Mouse (Mus musculus): Measurements from ENCODE around the gene Galnt16.

The Galnt16 gene

DNA sequence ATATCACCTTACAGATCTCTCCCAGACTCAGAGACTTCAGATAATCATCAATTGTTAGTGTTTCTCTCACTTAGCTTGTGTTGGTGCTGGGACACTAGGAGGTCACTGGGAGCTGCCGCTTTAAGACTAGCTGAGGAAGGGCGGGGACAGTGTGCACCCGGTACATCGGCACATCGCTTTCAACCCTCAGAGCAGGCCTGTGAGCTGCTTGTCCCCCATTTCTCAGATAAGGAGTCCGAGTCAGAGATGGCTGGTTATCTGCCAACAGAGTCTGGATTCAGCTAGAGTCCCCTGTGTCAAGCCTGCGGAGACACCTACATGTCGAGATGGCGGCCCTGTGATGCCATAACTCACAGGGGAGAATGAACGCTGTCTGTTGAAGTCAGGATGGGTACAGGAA, 13.5 kb downstream of the Galnt16 start:
- DNase-seq (ENCODE audit: low spot score) = no peak

DNA sequence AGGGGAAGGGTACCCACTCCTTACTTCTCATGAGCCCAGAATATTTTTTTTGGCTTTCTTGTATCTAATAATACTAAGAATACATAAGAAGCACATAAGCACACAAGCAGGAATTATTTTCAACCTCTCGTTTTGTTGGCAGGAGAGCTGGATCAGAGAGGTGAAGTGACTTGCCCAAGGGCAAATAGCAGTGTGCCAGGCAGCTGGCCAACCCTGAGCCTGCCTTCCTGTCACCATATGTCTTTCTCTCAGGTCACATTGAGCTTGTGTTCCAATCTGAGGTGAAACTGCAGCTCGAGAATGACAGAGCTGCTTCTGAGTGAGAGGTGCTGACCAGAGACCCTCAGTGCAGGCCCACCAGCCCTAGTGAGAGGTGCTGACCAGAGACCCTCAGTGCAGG, 15.8 kb downstream of the Galnt16 start:
- no peak for DNase-seq (ENCODE audit: low spot score)

DNA sequence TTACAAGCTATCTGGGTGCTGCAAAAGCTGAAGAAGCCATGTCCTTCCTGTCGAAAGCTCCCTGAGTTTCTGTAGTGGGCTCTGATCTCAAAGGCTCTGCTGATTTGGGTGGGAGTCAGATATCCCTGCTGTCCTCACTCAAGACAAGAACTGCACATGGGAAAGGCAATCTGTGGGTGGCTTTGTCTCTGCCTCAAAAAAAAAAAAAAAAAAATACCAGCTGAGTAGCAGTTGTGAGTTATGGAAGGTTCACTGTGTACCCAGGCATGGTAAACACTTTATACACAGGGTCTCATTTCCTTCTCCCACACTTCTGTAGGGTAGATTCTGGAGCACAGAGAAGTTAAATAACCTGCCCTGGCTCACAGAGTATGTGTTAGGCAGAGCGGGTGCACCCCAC, 19.2 kb downstream of the Galnt16 start:
- no peak for DNase-seq (ENCODE audit: low spot score)

DNA sequence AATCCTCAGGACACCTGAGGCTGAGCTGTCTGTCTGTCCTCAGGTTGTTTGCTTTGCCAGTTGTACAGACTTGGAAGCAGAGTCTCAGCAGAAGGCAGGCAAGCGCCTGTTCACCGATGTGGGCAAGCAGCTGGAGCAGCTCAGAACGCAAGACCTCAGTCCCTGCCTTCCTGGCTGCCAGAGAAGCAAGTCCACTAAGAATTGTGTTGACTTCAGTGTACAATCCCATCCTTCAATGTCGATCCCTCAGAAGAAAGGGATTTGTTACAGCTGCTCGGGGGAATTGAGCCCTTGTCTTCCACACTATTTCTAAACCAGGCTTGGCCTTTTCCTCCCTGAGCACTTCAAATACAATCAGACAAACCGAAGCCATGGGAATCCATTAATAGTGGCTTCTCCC, 20.2 kb downstream of the Galnt16 start:
- DNase-seq (ENCODE audit: low spot score) = no peak

DNA sequence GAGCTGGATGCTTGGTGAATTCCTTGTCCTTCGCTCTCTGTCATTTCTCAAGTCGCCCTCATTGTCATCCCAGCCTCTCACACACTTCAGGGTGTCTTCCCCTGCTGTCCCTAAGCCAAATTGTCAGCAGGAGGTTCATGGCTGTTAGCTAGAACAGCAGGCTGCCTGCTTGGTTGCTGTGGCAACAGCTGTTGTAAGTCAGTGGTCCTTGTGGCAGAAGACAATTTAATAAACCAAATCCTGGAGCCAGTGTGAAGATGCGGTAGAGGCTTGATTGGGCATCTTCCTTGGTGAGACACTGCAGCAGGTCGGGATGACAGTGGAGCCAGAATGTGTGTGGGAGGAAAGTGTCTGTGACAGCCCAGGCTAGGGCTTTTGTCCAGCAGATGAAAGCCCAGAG, 27.2 kb downstream of the Galnt16 start:
- DNase-seq (ENCODE audit: low spot score) = no peak

DNA sequence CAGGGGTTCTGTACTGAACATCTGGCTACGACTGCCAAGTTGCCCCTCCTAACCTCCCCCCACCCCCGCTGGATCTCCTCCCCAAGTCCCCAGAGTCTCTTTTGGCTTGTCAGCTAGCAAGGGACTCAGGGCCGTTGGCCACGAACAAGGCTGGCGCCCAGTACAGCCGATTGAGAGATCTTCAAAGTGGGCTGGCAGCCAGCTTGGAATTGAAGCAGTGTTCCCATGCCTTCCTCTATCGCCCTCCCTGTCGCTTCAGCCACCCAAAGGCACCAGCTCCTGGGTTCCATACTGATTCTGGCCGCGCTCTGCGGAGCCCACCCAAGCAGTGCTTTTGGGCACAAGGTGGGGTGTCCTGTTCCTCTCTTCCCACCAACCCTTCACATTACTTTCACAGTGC, 31.6 kb downstream of the Galnt16 start:
- no peak for DNase-seq (ENCODE audit: low spot score)

DNA sequence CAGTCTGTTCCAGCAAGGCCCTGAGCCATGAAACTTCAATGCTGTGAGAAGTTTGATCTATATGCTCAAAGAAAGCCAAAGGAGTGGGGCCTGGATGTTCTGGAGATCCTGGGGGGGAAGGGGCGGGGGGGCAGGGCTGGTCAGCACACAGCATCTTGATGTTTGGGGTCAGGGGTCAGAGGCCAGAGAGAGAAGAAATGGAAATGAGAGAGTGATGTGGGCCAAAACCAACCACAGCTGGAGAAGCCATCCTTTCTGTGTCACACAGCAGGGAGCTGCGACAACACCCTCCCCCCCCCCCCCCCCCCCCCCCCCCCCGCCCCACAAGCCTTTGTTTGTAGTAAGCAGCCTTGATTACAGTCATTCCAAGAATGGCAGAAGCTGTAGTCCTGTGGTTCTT, 35.1 kb downstream of the Galnt16 start:
- DNase-seq (ENCODE audit: low spot score) = no peak

DNA sequence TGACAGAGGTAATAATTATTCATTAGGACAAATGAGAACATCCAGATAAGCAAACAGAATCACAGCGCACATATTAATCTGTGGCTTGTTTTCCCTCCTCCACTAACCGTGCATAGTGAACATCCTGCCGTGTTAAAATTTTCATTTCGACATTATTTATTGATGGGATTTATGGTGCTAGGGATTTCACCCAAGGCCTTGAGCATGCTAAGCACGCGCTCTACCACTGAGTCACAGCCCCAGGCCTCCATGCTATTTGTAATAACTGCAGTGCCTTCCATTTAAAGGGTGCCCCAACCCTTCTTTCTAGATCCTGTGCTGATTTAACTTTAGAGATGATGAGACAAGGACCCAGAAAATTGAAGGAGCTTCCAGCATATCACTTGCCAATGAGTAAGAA, 36.2 kb downstream of the Galnt16 start:
- DNase-seq (ENCODE audit: low spot score) = no peak

DNA sequence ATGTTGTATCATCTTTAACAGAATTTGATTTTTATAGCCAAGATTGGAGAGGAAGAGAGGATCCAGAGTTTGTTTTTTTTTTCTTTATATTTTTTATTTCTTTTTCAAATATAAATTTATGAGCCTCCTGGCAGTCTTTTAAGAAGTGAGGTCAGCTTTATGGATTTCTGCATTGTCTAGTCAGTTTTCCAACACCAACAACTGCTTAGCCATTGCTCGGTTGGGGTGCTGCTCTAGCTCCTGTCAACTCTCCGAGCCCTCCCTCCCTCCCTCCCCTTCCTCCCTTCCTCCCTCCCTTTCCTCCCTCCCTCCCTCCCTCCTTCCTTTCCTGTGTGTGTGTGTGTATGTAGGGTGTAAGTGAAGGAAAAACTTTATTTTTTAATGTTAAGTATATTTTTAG, 43.8 kb downstream of the Galnt16 start:
- DNase-seq (ENCODE audit: low spot score) = no peak

DNA sequence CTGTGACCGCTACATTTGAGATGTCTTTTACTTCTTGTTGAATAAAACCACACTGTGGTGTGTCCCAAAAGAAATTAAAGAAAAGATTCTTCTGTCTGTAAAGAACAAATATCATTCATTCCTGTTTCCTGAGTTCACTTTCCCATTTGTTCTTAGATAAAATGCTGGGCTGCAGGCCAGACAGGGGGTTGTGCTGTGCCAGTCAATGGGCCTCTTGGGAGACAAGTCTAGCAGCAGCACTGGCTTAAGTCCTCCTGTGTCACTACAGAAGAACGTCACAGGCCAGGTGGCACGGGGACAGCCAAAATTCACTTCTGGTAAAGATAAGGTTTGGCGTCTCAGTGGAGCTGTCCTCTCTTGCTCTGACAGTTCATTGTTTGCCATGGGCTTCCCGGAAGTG, 44.7 kb downstream of the Galnt16 start:
- no peak for DNase-seq (ENCODE audit: low spot score)

DNA sequence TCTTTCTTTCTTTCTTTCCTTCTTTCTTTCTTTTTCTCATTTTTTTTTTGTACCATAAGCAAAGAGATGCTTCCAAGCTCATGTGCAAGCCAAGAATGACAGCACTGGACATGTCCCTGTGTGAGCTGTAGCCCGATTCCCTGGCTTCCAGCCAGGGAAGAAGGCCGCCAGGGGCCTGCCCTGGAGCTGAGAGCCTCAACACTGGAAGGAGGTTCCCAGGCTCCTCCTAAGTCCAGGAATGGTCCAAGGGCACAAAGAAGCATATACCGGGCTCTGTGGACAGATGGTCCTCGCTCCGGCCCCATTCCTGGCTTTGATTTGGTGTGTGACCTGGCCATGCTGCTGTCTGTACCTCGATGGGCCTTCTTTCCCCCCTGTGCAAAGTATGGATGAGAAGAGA, 46.9 kb downstream of the Galnt16 start:
- DNase-seq (ENCODE audit: low spot score) = no peak

DNA sequence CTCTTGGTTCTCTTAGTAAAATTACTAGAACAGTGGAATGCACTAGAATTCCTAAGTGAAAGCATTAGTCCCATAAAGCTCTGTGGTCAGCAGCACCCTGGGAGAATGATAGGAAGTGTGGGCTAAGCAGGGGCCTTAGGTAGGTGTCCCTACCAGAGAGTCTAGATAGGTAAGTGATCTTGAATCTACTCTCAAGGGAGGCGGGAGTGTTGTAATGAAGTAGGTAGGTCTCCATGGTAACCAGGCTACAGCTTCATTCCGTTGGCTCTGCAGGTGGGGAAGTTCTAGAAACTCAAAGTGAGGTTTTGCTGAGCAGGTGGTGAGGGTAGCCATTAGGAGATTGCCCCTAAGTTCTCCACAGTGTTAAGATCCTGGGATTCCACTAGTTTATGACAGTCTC, 47.7 kb downstream of the Galnt16 start:
- DNase-seq (ENCODE audit: low spot score) = no peak

DNA sequence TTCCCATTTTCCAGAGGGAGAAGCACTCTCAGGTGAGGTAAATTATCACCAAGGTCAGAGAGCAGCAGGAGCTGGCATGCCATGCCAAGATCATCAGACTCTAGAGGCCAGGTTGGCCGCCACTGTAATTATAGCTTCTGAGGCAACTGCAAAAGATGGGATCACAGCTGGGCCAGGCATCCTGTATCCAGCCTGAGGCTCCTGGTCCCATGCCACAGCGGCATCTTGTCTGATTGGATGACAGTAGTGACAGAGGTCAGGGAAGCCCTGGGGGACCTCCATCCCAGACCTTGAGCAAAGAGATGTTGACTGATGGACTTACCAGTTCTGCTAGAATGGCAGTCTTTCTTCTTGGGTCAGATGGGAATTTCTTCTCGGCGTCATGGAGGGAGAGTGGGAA, 48.4 kb downstream of the Galnt16 start:
- DNase-seq (ENCODE audit: low spot score) = no peak

DNA sequence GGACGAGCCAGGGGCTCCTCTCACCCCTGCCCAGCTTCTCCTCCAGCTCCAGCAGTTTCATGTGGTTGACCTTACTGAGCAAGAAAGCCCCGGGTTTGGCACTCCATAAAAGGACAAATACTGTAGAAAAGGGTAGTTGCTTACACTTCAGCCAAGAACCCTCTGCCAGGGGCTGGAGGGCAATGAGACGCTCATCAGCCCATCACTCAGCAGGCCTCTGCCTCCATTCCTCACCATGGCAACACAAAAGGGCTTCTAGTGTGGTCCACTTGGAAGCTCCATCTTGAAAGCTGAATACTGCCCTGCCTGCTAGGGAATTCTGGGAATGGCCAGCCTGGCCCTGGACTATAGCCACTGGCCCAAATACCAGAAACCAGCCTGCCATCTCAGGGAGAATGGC, 49.3 kb downstream of the Galnt16 start:
- DNase-seq (ENCODE audit: low spot score) = no peak

DNA sequence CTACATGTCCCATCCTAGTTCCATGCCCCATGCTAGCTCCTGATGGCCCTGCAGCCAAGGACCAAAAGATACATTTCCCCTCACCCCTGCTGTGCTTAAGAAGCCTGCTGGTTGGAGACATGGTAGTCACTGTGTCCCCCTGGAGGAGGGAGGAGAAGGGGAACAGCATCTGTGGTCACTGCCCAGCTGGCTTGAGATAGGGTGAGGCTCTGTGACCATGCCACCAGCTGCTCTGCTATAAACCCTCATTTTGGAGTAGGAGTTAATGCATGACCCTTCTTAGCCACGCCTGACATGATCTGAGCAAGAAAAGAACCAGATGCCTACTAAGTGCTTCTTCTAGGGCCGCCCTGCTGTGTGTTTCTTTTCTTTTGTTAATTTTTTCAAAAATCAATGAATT, 51.5 kb downstream of the Galnt16 start:
- no peak for DNase-seq (ENCODE audit: low spot score)

DNA sequence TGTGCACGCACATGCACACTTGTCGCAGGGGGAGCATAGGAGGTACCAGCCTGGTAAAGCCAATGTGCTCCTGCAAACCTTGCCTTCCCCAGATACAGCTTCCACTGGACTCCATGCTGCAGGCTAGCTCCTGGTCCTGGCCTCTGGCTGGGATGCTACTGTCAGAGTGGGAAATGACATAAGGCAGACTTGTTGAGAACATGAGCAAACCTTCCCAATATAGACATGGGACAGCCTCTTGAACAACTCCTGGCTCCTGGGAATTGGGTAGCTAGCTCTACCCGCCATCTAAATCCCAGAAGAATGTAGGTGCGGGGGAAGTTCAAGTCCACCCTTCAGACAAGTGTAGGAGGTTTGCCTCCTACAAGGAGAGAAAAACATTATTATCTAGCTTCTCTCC, 56.2 kb downstream of the Galnt16 start:
- DNase-seq (ENCODE audit: low spot score) = no peak

DNA sequence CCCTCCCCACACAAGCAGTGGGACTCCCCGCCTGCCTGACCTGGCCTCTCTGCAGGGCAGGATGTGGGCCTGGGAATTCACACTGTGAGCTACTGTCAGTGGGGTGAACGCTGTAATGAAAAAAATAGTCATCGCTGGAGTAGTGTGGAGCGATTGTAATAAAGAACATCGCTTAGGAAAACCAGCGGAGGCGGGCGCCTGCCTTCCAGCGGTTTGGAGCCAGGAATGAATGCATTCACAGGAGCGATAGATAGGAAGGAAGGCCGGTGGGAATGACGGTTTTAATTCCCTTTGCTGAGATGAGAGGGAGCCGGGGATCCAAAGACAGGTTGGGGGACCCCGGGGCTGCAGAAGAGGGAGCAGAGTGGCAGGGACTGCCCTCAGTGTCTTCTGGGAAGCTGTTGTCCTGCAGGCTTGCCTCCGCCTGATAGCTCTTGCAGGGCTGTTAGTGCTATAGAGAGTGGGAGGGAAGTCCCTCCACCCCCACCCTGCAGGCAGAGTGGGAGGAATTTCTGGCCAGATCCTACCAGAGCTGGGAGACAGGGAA, 56.8 kb downstream of the Galnt16 start:
- DNase-seq (ENCODE audit: low spot score) = no peak

DNA sequence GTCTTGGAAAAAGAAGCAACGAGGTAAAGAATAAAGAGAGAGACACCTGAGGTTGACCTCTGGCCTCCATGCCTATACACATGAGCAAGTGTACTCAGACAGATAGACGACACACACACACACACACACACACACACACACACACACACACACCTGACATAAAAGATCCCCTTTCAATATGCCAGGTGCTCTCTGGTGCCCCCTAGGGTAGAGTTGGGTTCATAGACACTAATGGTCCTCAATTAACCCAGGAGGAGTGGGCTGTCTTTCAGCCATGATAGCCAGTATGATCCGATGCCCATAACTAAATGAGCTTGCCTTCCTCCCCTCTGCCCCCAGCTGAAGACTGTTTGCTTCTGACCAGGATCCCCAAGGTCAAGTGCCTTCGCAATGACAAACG, 59.0 kb downstream of the Galnt16 start:
- no peak for DNase-seq (ENCODE audit: low spot score)

DNA sequence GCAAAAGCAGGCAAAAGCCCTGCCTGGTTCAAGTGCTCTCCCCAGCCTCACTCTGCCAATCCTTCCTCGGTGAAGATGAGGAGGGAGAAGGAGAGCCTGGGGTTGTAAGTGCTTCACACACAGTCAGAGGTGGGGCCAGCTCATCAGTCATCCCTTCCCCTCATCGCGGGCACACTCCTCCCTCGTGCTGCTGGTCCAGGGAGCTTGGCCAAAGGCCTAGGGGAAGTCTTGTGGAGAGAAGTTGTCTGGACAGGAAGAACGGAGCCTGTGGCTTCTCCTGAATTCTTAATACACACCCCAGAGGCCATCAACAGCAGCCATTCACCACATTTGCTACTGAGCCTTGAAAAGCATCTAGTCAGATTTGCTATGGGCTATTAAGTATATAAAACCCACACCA, 63.3 kb downstream of the Galnt16 start:
- DNase-seq (ENCODE audit: low spot score) = no peak

DNA sequence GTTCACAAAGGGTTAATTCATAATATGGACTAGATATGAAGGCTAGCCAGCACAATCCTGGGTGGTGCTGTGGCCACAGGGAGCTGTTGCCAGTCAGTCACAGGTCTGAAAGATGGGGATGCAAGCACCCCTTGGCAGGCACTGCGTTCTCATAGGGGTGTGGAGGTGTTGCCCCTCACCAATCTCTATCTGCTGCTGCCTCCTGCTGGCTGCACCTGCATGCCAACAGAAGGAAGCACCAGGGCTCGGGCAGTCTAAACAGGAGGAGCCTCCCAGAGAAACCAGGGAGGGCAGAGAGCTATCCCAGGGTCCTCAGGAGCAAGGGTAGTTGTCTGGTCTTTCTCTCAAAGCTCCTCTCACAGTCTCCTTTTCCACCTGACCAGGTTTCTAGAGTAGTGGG, 66.9 kb downstream of the Galnt16 start:
- no peak for DNase-seq (ENCODE audit: low spot score)

DNA sequence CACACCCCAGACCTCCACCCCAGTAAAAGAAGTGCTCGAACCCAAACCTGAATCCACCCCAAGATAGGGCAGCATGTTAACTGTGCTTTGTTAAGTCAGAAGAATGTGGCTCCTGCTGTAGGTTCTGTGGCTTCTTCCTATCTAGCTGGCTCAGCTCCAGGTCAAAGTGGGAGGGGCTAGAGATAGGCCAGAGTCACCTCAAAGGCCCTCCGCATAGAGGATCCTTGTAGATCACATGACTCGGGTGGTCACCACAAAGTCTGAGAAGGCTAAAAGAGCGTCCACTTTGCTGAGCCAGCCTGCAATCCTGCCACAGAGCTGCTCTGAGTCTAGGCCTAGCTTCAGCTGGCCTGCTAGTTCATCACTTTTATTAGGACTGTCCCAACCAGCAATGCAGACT, 76.1 kb downstream of the Galnt16 start:
- DNase-seq (ENCODE audit: low spot score) = no peak

DNA sequence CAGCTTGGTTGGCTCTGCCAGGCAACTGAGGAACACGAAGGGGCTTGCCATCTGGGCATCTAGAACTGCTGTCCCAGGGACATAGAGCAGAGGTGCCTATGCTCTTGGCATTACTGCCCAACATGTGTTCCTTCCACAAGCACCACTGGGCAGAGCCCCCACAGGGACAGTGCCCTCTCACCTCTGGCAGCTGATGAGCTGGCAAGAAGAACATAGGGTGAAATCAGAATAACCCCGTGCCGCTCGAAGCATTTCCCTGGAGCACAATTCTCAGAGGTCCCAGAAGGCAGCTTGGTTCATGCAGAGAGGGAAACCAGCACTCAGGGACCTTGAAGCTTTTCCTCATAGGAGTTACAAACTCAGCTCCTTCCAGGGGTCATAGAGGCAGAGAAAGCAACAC, 76.7 kb downstream of the Galnt16 start:
- DNase-seq (ENCODE audit: low spot score) = no peak

DNA sequence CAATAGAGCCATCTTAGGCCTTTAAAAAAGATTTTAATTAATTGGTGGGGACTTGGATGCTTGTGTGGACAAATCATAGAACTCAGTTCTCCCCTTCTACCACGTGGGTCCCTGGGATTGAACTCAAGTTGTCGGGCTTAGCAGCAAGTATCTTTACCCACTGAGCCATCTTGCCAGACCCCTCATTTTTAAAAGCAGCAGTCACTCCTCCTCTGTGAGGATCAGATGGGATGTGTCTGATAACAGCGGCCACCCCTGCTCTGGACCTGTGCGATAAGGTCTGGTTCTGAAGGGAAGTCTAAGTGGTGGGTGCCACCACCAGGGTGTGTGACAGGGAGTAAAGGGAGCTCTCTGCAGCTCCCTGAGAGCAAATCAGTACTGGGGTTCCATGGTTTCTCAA, 77.5 kb downstream of the Galnt16 start:
- no peak for DNase-seq (ENCODE audit: low spot score)

DNA sequence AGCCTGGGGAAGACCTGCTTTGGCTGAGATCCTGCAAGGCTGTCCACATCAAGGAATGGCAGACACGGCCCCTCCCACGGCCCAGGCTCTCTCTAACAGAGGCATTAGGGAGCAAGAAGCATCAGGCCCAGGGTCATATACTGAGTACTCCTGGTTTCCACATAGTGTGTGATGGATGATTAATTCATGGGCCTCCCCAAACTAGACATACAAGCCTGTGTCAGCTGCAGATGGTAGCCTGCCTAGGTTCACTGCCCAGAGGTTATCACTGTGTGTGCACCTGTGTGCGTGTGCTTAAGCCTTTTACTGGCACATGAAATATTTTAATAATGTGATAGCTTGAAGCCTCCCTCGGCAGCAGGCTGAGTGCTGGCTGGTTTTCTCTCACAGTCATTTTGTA, 77.9 kb downstream of the Galnt16 start:
- DNase-seq (ENCODE audit: low spot score) = no peak

DNA sequence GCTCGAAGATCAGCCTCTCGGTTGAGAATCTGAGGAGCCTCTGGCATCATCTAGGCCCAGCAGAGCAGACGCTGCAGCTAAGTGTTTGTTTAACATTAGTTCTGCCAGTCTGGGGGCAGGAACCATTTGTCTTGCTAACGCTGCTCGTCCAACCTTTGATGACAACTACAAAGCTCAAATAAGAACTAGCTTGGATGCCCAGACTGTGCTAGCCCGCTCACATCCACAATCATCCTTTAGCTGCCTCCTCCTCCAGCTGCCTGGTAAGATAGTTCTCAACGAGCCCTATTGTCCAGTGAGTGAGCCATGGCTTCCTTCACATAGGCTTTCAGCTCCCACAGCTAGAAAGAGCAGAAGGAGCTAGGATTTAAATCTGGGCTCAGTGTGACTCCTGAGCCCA, 80.2 kb downstream of the Galnt16 start:
- DNase-seq (ENCODE audit: low spot score) = no peak
